Mouse (Mus musculus): ENCODE measurements around the gene Mfrp. TPM values are rescaled to one million over a fixed set of nuclear protein-coding genes. Genes with fewer than 3 reads are reported as not detected.

Mfrp gene
- polyA plus RNA-seq, 1 experiment from 2014 or later = not detected

- H3K4me1 ChIP-seq (replicated peaks; ENCODE audit: control insufficient read depth, insufficient read depth, low read length) = peaks cover 12% of the 10 kb centered on the region
- H3K4me3 ChIP-seq (replicated peaks; ENCODE audit: low read length) = no peak overlapping the region
- H3K9ac ChIP-seq (replicated peaks; ENCODE audit: low read depth, low read length) = no peak overlapping the region
- no peaks in the 10 kb centered on the region for H3K36me3 ChIP-seq (ENCODE audit: control insufficient read depth, insufficient read depth)
- H3K27ac ChIP-seq (ENCODE audit: low read length) = no peak overlapping the region
- H3K9me3 ChIP-seq (ENCODE audit: control insufficient read depth, low read length) = no peaks in the 10 kb centered on the region
- H3K27me3 ChIP-seq (replicated peaks; ENCODE audit: control insufficient read depth, insufficient read depth, low read length) = no peaks in the 10 kb centered on the region
- peak; percentile 45; the same call in 1 of the 2 replicates for ATAC-seq
- WGBS = 28% methylated on average over 24 of the region's 24 CpGs
- H3K4me2 ChIP-seq (ENCODE audit: low read length) = peak overlapping the region; percentile 44
These were observed 7.7 kb upstream of the Mfrp start for GRCm38 (mm10) chr9:44093612-44094503.

DNA sequence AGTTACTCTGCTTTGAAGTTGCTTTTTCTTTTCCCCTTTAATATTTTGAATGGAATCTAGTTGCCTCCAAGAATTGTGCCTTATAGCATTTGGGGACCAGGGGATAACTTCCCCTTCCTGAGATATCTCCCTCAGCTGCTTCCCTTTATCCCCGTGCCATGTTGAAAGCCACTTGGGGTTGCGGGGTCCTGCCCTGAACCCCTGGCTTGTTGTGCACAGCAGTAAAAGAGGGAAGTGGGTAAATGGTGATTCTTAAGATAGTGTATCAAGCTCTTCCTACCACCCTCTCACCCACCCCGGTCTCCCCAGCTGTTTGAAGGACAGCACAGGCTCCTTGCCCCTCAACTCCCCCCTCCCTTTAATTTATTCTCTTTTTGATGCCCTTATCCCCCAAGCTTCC, 6.8 kb upstream of the Mfrp start:
- no peak overlapping the region for H3K4me3 ChIP-seq (replicated peaks; ENCODE audit: low read length)
- H3K4me2 ChIP-seq (ENCODE audit: low read length) = no peak overlapping the region
- H3K4me1 ChIP-seq (replicated peaks; ENCODE audit: control insufficient read depth, insufficient read depth, low read length) = peaks cover 12% of the 10 kb centered on the region
- H3K27me3 ChIP-seq (replicated peaks; ENCODE audit: control insufficient read depth, insufficient read depth, low read length) = no peaks in the 10 kb centered on the region
- WGBS = 92% methylated on average over 3 of the region's 3 CpGs
- H3K27ac ChIP-seq (ENCODE audit: low read length) = no peak overlapping the region
- no peaks in the 10 kb centered on the region for H3K9me3 ChIP-seq (ENCODE audit: control insufficient read depth, low read length)
- ATAC-seq = no peak
- no peak overlapping the region for H3K9ac ChIP-seq (replicated peaks; ENCODE audit: low read depth, low read length)
- no peaks in the 10 kb centered on the region for H3K36me3 ChIP-seq (ENCODE audit: control insufficient read depth, insufficient read depth)

GRCm38 (mm10) chr9:44095781-44096180, 5.7 kb upstream of the Mfrp start:
- Histone ChIP-seq H3K27ac (ENCODE audit: low read length) (no peak overlapping the region), H3K9me3 (ENCODE audit: control insufficient read depth, low read length) (no peaks in the 10 kb centered on the region), H3K27me3 (replicated peaks; ENCODE audit: control insufficient read depth, insufficient read depth, low read length) (no peaks in the 10 kb centered on the region), H3K4me2 (ENCODE audit: low read length) (no peak overlapping the region), H3K4me3 (replicated peaks; ENCODE audit: low read length) (no peak overlapping the region), H3K9ac (replicated peaks; ENCODE audit: low read depth, low read length) (no peak overlapping the region), H3K4me1 (replicated peaks; ENCODE audit: control insufficient read depth, insufficient read depth, low read length) (peaks cover 12% of the 10 kb centered on the region), H3K36me3 (ENCODE audit: control insufficient read depth, insufficient read depth) (no peaks in the 10 kb centered on the region)
- no peak for ATAC-seq
- 94% methylated on average over 9 of the region's 9 CpGs for WGBS

DNA sequence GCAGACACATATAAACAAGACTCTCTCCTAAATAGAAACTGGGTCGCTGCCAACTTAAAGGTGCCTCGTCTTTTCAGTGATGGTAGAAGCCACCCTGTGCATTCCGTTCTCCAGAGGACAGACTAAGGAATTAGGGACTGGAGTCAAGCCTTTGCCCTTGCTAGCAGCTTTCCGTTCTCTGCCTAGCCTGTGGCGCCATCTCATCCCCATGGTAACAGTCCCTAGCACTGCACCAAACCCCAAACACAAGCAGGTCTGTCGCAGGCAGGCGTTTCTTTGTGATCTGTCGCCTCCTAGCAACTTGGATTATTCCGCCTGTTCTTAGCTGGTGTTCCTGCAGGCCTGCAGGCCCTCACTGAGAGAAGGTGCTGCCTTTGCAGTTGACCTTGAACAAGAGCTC, 5.0 kb upstream of the Mfrp start:
- no peaks in the 10 kb centered on the region for H3K27me3 ChIP-seq (replicated peaks; ENCODE audit: control insufficient read depth, insufficient read depth, low read length)
- H3K9ac ChIP-seq (replicated peaks; ENCODE audit: low read depth, low read length) = no peak overlapping the region
- H3K36me3 ChIP-seq (ENCODE audit: control insufficient read depth, insufficient read depth) = no peaks in the 10 kb centered on the region
- peak; percentile 80 for ATAC-seq
- peaks cover 12% of the 10 kb centered on the region for H3K4me1 ChIP-seq (replicated peaks; ENCODE audit: control insufficient read depth, insufficient read depth, low read length)
- H3K4me3 ChIP-seq (replicated peaks; ENCODE audit: low read length) = no peak overlapping the region
- no peak overlapping the region for H3K4me2 ChIP-seq (ENCODE audit: low read length)
- peak overlapping the region; percentile 58 for H3K27ac ChIP-seq (ENCODE audit: low read length)
- 11% methylated on average over 9 of the region's 9 CpGs for WGBS
- H3K9me3 ChIP-seq (ENCODE audit: control insufficient read depth, low read length) = no peaks in the 10 kb centered on the region

DNA sequence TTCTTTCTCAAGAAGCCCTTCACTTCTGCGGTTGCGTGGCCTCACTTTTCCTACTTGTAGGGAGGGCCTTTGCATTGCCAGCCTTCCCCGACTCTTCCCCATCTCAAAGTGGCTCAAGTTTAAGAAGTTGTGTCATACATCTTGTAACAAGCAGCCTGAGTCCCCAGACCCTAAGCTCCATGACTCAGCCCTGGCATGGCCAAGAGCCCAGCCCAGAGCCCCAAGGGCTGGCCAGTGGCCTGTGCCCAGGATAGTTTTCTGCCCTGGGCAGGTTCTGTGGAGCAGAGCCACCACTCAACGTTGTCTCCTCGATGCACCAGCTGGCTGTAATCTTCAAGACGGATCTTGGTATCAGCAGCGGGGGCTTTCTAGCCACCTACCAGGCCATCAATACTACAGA, 3.4 kb downstream of the Mfrp start:
- Histone ChIP-seq H3K4me3 (replicated peaks; ENCODE audit: low read length) (no peak overlapping the region), H3K9ac (replicated peaks; ENCODE audit: low read depth, low read length) (no peak overlapping the region), H3K27me3 (replicated peaks; ENCODE audit: control insufficient read depth, insufficient read depth, low read length) (no peaks in the 10 kb centered on the region), H3K27ac (ENCODE audit: low read length) (no peak overlapping the region), H3K36me3 (ENCODE audit: control insufficient read depth, insufficient read depth) (no peaks in the 10 kb centered on the region), H3K4me2 (ENCODE audit: low read length) (no peak overlapping the region), H3K9me3 (ENCODE audit: control insufficient read depth, low read length) (no peaks in the 10 kb centered on the region), H3K4me1 (replicated peaks; ENCODE audit: control insufficient read depth, insufficient read depth, low read length) (peaks cover 37% of the 10 kb centered on the region)
- 93% methylated on average over 7 of the region's 7 CpGs for WGBS
- no peak for ATAC-seq

DNA sequence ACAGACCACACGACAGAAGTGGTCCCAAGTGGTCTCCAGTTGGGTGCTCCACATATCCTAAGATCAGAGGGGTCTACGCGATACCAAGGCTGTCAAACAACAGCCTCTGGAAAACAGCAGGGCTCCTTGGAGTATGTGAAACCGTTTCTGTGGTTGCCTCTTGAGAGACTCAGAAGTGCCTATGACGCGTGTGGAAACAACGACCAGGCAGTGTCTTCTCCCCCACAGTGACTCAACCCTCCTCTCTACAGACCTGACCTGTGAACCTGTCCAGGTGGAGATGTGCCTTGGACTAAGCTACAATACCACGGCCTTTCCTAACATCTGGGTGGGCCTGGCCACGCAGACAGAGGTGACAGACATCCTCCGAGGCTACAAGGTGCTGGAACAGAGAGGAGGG, 4.3 kb downstream of the Mfrp start:
- Histone ChIP-seq H3K4me2 (ENCODE audit: low read length) (no peak overlapping the region), H3K27ac (ENCODE audit: low read length) (no peak overlapping the region), H3K27me3 (replicated peaks; ENCODE audit: control insufficient read depth, insufficient read depth, low read length) (no peaks in the 10 kb centered on the region), H3K36me3 (ENCODE audit: control insufficient read depth, insufficient read depth) (no peaks in the 10 kb centered on the region), H3K9ac (replicated peaks; ENCODE audit: low read depth, low read length) (no peak overlapping the region), H3K9me3 (ENCODE audit: control insufficient read depth, low read length) (no peaks in the 10 kb centered on the region), H3K4me1 (replicated peaks; ENCODE audit: control insufficient read depth, insufficient read depth, low read length) (peaks cover 45% of the 10 kb centered on the region), H3K4me3 (replicated peaks; ENCODE audit: low read length) (no peak overlapping the region)
- no peak for ATAC-seq
- 93% methylated on average over 10 of the region's 10 CpGs for WGBS

DNA sequence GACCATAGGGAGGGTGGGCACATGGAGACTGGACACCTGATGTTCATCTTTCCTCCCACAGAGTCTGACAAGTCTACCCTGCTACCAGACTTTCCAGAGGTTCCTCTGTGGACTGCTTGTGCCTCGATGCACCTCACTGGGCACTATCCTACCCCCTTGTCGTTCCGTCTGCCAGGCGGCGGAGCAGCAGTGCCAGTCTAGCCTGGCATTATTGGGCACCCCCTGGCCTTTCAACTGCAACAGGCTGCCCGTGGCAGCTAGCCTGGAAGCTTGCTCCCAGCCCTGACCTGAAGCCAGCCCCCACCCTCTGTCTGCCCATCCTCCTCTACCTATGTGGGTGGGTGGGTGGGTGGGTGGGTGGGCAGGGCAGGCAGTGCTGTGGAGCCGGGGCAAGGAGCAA, 4.7 kb downstream of the Mfrp start:
- H3K27ac ChIP-seq (ENCODE audit: low read length) = no peak overlapping the region
- 90% methylated on average over 7 of the region's 7 CpGs for WGBS
- no peaks in the 10 kb centered on the region for H3K27me3 ChIP-seq (replicated peaks; ENCODE audit: control insufficient read depth, insufficient read depth, low read length)
- no peak for ATAC-seq
- H3K9ac ChIP-seq (replicated peaks; ENCODE audit: low read depth, low read length) = no peak overlapping the region
- no peaks in the 10 kb centered on the region for H3K36me3 ChIP-seq (ENCODE audit: control insufficient read depth, insufficient read depth)
- peaks cover 45% of the 10 kb centered on the region for H3K4me1 ChIP-seq (replicated peaks; ENCODE audit: control insufficient read depth, insufficient read depth, low read length)
- H3K4me2 ChIP-seq (ENCODE audit: low read length) = no peak overlapping the region
- H3K9me3 ChIP-seq (ENCODE audit: control insufficient read depth, low read length) = no peaks in the 10 kb centered on the region
- H3K4me3 ChIP-seq (replicated peaks; ENCODE audit: low read length) = no peak overlapping the region

DNA sequence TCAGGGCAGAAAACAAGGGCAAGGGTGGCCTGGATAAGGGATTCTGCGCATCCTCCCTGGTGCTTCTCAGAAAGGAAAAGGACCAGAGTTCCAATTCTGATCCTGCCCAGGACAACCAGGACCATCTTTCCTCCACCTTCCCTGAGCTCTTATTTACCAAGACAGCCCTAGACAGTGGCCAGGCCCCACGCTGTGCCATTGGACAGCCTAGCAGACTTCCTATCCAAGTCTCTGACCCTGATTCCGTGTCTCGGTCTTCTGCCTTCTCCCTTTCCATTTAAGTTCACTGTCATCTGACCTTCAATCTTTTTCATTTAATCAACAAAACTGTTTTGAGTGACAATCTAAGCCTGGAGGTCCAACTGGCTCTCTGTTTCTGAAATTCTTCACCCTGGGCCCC, 5.1 kb downstream of the Mfrp start:
- Histone ChIP-seq H3K9ac (replicated peaks; ENCODE audit: low read depth, low read length) (no peak overlapping the region; the same call in 1 of the 2 replicates), H3K9me3 (ENCODE audit: control insufficient read depth, low read length) (no peaks in the 10 kb centered on the region), H3K27me3 (replicated peaks; ENCODE audit: control insufficient read depth, insufficient read depth, low read length) (no peaks in the 10 kb centered on the region), H3K36me3 (ENCODE audit: control insufficient read depth, insufficient read depth) (no peaks in the 10 kb centered on the region), H3K27ac (ENCODE audit: low read length) (peak overlapping the region; percentile 71; the same call in 1 of the 2 replicates), H3K4me3 (replicated peaks; ENCODE audit: low read length) (no peak overlapping the region), H3K4me1 (replicated peaks; ENCODE audit: control insufficient read depth, insufficient read depth, low read length) (peaks cover 45% of the 10 kb centered on the region), H3K4me2 (ENCODE audit: low read length) (peak overlapping the region; percentile 35; the same call in 1 of the 2 replicates)
- ATAC-seq = no peak
- 72% methylated on average over 4 of the region's 4 CpGs for WGBS

- H3K4me3 ChIP-seq (replicated peaks; ENCODE audit: low read length) = peak within 1 kb of the TSS; percentile 5; the same call in 1 of the 2 replicates
- no peaks in the 10 kb centered on the region for H3K36me3 ChIP-seq (ENCODE audit: control insufficient read depth, insufficient read depth)
- no peaks in the 10 kb centered on the region for H3K9me3 ChIP-seq (ENCODE audit: control insufficient read depth, low read length)
- WGBS = 21% methylated on average over 8 of the region's 8 CpGs
- peak within 1 kb of the TSS; percentile 35 for H3K4me2 ChIP-seq (ENCODE audit: low read length)
- peak; percentile 65 for ATAC-seq
- H3K27me3 ChIP-seq (replicated peaks; ENCODE audit: control insufficient read depth, insufficient read depth, low read length) = no peaks in the 10 kb centered on the region
- peak within 1 kb of the TSS; percentile 33 for H3K9ac ChIP-seq (replicated peaks; ENCODE audit: low read depth, low read length)
- H3K27ac ChIP-seq (ENCODE audit: low read length) = peak within 1 kb of the TSS; percentile 71
- peaks cover 45% of the 10 kb centered on the region for H3K4me1 ChIP-seq (replicated peaks; ENCODE audit: control insufficient read depth, insufficient read depth, low read length)
These were observed 5.6 kb downstream of the Mfrp start, which contains the start of gene C1qtnf5 for GRCm38 (mm10) chr9:44107110-44107509. C1qtnf5 (plus strand) TSS chr9:44107245.
